Mouse (Mus musculus) gastrocnemius, postnatal 36 days (tissue): ENCODE results near the gene Olfr676. TPM values are rescaled to one million over a fixed set of nuclear protein-coding genes. Genes with fewer than 3 reads are reported as not detected.
"Not testable (repeated sequence)": the region's sequence is repeated elsewhere in the genome, so short reads cannot be mapped to it uniquely, and the experiment has no call there.

Source experiments
- DNase-seq, 2 experiments: peaks; one replicate each; pipeline ENCODE4 v3.0.0; 2022
- intact Hi-C: fragments of 180-260 bp; cut with DNase I; formaldehyde crosslinking; loops from one replicate; pipeline ENCODE4 v1.15.1; 2025
- long read RNA-seq, 2 experiments: library from polyadenylated mRNA; stranded (forward); transcript quantifications; one replicate each; pipeline ENCODE4 v2.0.0; 2021
- total RNA-seq, 2 experiments: library from RNA; stranded (reverse); gene quantifications; 2 replicates each; pipeline ENCODE4 v1.2.3; 2021

The Olfr676 gene
- not detected for total RNA-seq
- long read RNA-seq, experiment 1 = 0 reads
- long read RNA-seq, experiment 2 = 0 reads

DNA sequence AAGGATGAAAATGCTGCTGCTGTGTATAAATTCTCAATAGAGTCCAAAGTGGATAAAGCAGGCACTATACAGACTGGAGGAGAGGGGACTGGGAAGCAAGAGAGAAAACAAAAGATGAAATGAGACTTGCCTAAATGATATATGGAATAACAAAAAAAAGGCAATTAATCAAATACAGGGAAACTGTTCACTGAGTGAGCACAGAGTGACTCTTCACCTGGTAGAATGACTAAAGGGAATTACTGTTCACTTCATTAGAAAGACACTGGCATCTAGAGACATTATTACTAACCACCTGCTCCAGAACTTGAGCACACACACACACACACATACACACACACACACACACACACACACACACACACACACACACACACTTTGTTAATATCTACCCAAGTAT lies at the start of gene Olfr676:
TSS of gene Olfr676 (plus strand) at position 301 of the 400 bp plus-strand sequence.
- intact Hi-C loops = no loop called here

DNA sequence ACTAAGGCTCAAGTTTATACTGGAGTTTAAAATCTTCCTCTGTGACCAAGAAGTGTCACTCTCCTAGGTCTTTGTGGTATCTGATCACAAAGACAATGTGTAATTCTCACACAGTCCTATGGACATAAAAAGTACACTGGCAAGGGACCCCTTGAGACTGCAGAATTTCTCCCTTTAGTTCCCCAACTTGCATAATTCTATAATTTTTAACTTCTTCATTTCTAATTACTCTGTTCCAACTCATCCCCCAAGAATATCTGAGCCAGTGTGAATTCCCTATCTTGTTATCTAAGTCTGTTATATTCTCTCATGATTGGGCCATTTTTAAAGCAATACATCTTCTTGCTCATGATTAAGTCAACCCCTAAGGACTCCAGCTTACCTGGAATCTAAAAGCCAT lies 30.6 kb upstream of the Olfr676 start, which contains the start of gene Olfr672:
TSS of gene Olfr672 (minus strand) at position 101 of the 400 bp plus-strand sequence.
- DNase-seq = no peak
- intact Hi-C loops = no loop called here

More for the DNA sequence above, at the start of gene Olfr676:
- DNase-seq = no peak

DNA sequence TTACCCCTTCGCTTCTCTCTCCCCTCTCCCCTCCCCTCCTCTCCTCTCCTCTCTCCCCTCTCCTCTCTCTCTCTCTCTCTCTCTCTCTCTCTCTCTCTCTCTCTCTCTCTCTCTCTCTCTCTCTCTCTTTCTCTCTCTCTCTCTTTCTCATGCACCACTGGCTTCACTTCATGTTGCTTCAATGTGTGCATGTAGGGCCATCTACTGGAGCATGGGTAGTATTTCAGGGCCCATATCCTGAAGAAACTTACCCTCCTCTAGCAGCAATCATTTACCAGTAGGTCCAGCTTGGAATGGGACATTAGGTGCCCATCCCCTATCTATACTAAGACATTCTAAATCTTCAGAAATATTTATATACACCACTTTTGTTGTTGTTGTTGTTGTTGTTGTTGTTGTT lies 10.0 kb upstream of the Olfr676 start:
- intact Hi-C loops = no loop called here
- DNase-seq = no peak

DNA sequence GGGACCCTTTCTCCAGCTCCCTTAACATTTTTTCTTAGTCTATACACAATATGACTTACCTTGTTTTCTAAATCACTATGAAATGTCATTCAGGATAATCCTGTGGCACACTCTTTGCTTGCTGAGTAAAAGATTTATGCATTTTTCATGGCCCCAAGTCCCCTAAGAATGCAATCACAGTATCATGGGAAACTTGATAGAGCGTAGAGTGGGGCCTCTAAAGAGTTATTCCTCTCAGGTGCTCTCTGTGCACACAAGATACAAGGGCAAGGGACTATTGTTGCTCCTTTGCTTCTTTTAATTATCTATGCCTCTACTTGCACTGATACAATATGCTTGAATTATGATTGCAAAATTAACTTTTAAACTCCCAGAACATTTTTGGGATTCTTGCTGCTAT lies 4.1 kb upstream of the Olfr676 start, which contains the start of gene Olfr675:
TSS of gene Olfr675 (minus strand) at position 101 of the 400 bp plus-strand sequence.
- intact Hi-C loops = no loop called here
- DNase-seq = no peak

DNA sequence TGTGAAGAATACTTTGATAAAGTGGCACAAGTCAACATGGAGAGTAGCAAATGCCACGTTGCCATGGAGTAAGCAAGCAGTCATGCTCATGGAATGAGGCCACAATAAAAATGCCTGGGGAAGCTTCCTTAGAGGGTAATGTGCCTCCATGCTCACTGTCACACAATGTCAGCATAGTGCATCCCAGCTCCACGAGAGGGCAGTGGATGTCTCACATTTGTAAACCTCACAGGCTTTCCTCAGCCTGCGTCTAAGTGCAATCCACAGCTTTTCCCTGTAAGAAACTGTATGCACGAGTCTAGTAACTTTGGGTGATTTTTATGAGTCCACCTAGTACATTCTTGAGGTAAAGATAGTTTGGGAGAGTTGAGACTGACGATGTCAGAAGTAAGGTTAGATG lies 1.3 kb downstream of the Olfr676 start:
- intact Hi-C loops, DNase-seq: not testable (repeated sequence)

DNA sequence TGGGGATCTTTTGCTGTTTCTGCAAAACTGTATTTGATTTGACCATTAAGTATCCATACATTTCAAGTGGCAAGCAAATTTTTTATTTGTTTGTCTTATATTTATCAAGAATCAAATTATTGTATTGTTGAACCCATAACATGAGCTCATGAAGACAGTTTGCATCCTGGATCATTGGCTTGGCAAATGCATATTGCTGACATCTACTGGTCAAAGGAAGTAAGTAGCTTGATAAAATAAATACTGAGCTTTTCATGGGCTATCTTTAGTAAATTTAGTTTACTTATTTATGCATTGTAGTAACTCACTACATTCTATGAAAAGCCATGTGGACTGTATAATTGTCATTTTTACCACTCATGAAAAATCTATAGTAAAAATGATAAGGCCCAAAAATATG lies 26.5 kb downstream of the Olfr676 start:
- DNase-seq = no peak
- intact Hi-C loops = no loop called here

DNA sequence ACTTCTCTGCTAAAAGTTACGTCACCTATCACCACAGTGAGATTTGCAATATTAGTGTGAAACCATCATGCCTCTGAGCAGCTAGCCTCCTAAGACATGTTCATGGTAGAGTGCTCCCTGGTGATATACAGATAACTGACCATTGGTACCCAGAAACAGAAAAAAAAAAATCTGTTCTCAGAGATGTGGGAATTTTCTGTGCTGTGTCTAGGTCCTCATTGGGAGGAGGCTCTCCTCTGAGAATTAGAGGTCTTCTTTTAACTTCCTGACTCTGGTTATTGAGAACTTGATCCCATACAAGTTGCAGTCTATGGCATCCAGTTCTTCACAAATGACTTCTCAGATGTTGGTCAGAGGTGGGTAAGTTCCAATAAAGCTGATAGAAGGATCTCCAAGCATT lies 31.7 kb downstream of the Olfr676 start, which contains the start of gene Olfr678:
TSS of gene Olfr678 (plus strand) at position 301 of the 400 bp plus-strand sequence.
- no peak for DNase-seq
- intact Hi-C loops = no loop called here

DNA sequence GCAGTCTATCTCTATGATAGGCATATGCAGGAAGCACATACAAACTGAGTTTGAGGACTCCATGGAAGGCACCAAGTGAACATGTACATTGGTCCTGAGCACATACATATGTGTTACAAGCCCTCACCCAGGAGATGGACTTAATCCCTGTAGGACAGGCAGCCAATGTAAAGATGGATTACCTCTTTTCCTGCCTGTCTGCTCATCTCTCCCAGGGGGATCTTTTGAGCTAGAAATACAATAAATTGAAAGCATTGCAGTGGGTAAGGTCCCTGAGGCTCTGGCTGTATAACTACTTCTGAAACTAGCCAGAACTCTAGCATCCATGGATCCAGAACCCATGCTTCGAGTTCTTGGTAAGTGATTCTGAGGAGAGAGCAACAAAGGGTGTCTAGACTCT lies 48.4 kb downstream of the Olfr676 start, which contains the start of gene Olfr679:
TSS of gene Olfr679 (plus strand) at position 301 of the 400 bp plus-strand sequence.
- no peak for DNase-seq
- intact Hi-C loops = no loop called here

Other genes starting within 250 kb of the Olfr676 start
- gene Usp17lb, start 190.1 kb upstream of the Olfr676 start, total RNA-seq = not detected
- not detected for gene Usp17la, start 175.7 kb upstream of the Olfr676 start, total RNA-seq
- gene Olfr665, start 154.7 kb upstream of the Olfr676 start, total RNA-seq = not detected
- not detected for gene Olfr666, start 136.7 kb upstream of the Olfr676 start, total RNA-seq
- gene Olfr667, start 111.2 kb upstream of the Olfr676 start, total RNA-seq = not detected
- not detected for gene Olfr668, start 104.6 kb upstream of the Olfr676 start, total RNA-seq
- not detected for gene Olfr669, start 98.5 kb upstream of the Olfr676 start, total RNA-seq
- not detected for gene Olfr670, start 70.1 kb upstream of the Olfr676 start, total RNA-seq
- not detected for gene Olfr671, start 53.6 kb upstream of the Olfr676 start, total RNA-seq
- not detected for gene Olfr672, start 30.7 kb upstream of the Olfr676 start, total RNA-seq
- not detected for gene Olfr675, start 4.2 kb upstream of the Olfr676 start, total RNA-seq
- gene Olfr677, start 18.7 kb downstream of the Olfr676 start, total RNA-seq = not detected
- not detected for gene Olfr678, start 31.8 kb downstream of the Olfr676 start, total RNA-seq
- not detected for gene Olfr679, start 48.5 kb downstream of the Olfr676 start, total RNA-seq
- not detected for gene Olfr680-ps1, start 60.1 kb downstream of the Olfr676 start, total RNA-seq
- gene Olfr681, start 84.1 kb downstream of the Olfr676 start, total RNA-seq = not detected
- gene Olfr683, start 114.3 kb downstream of the Olfr676 start, total RNA-seq = not detected
- gene Olfr684, start 131.0 kb downstream of the Olfr676 start, total RNA-seq = not detected
- gene Olfr685, start 153.3 kb downstream of the Olfr676 start, total RNA-seq = not detected
- not detected for gene Olfr686, start 174.8 kb downstream of the Olfr676 start, total RNA-seq